Mouse (Mus musculus): ENCODE data around the gene Hoxa11.

The Hoxa11 gene

DNA sequence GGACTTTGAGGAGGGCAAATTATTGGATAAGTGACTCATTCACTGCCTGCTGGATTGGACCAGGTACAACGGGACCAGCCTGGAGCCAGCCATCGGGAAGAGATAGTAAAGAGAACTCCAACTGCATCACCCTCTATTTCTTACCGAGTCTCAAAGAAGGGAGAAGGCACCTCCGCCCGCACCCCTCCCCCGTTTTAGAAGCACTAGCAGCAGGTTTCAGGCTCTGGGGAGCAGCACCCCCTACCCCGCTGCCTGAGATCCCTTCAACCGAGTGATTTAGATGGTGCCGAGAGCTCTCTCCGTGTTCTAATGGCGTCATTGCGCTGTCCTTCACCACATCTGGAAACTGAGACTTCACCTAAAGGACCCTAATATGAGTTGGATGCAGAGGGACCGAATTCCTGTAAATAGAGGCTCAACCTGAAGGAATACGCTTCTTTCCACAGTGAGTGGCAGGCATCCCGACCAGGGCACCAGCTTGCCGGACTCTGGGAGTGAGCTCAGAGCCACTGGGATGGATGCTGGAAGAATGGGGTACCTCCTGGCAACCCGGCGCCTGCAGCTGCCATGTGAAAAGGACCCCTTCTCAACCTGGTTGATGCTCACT, 19.8 kb upstream of the Hoxa11 start:
- DNase-seq (ENCODE audit: low spot score), result no peak

DNA sequence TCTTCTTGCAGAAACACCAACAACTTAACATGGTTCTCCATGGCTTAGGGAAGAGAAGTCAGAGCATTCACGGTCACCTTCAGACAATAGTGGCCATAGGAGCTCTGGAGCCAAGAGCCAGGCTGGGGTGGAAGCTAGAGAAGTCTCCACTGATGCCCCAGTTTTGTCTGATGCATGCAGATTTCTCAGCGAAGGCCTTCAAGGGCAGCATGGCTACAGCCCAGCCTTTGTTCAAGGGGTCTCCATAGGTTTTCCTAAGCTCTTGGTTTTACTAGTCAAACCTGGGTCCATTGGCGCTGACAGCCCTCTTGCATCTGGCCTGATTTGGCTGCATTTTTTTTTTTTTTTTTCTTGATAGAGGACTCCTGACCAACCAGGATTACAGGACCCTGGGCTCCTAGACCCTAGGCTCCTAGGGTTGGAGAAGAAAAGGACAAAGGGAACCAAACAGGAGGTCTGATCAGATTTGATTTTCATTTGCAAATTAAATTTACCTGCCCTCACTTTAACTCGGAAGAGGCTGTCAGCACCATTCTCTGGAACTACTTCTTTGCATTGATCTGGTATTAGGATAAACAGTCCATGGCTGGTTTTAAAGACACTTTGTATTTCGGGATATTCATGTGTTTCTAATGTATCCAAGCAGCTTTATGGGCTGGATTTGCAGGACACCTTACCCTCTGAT, 18.6 kb upstream of the Hoxa11 start:
- no peak for DNase-seq (ENCODE audit: low spot score)

DNA sequence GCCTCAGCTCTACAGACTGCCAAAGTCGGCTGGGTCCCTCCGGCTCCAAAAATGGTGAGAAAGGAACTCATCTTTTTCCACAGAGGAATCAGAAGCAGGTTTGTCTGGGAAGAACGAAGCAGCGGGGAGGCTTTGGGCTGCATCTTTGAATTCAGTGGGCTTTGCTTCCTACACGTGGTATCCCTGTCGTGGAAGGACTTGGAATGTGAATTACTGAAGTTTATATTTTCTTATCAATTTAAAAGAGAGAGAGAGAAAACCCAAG, 17.6 kb upstream of the Hoxa11 start:
- DNase-seq (ENCODE audit: low spot score), result no peak

DNA sequence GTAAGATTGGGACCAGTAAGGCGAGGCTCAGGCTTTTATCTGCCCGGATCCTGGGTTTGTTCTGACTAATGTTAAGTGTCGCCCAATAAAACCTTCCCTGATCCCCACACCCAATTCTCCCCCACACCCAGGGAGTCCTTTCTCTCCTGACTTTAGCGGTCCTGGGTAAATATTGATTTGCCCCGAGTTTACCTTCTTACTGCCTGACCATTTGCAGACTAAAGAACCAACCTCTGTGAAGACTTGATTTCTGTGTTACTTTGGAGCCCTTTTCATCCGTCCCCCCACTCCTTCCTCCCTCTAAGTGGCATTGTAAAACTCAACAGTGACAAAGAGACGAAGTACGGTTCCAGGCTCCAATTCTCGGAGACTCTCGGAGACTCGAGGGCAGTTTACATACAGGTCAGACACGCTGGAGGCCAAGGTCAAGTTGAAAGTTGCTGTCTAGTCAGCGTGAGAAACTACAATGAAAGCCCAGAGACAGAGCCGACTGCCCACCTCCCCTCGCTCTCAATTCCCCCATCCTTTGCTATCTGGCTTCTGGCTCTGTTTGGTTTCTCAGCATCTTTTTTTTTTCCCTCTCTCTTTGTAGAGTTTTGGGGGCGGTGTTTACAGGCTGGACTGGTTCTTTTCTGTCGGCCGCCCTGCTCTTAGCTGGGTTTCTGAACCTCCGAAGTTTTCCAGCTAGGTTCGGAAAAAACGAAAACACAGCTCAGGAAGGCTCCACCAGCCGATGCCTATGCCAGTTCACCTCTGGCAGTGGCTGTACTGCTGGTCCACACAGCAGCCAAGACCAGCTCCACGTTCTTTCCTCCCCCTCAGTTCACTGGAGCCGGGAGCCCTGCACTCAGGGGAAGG, 17.1 kb upstream of the Hoxa11 start:
- peak; percentile 28 for DNase-seq (ENCODE audit: low spot score)

DNA sequence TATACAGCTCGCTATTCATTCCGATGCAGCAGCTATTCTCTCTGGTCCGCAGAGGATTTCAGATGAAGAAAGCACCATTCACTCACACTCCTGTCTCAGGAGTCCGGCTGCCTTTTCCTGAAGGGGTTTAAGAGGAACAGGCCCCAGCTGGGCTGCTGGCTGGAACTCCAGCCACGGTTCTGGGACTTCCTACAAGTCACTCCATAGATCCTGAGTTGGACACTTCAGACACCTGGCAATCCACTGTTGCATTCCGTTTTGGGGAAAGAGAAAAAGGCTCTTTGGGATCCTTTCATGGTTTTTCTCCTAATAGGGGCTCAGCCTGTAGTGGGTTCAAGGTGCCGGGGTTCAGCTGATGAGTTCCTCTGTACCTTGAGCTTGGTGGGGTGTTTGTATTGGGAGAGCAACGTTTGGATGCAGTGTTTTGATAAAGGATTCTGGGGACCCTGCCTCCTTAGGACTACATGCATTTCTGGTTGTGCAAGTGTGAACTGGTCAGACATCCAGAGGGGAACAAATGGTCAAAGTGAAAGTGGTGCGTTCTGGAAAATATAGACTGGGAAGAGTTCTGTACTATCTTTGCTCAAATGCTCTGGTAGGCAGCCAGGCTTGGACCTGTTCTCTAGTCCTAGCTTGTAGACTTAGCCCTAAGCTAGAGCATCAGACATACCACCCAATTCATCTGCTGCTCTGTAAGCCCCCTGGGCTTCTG, 16.3 kb upstream of the Hoxa11 start:
- DNase-seq (ENCODE audit: low spot score), result no peak

DNA sequence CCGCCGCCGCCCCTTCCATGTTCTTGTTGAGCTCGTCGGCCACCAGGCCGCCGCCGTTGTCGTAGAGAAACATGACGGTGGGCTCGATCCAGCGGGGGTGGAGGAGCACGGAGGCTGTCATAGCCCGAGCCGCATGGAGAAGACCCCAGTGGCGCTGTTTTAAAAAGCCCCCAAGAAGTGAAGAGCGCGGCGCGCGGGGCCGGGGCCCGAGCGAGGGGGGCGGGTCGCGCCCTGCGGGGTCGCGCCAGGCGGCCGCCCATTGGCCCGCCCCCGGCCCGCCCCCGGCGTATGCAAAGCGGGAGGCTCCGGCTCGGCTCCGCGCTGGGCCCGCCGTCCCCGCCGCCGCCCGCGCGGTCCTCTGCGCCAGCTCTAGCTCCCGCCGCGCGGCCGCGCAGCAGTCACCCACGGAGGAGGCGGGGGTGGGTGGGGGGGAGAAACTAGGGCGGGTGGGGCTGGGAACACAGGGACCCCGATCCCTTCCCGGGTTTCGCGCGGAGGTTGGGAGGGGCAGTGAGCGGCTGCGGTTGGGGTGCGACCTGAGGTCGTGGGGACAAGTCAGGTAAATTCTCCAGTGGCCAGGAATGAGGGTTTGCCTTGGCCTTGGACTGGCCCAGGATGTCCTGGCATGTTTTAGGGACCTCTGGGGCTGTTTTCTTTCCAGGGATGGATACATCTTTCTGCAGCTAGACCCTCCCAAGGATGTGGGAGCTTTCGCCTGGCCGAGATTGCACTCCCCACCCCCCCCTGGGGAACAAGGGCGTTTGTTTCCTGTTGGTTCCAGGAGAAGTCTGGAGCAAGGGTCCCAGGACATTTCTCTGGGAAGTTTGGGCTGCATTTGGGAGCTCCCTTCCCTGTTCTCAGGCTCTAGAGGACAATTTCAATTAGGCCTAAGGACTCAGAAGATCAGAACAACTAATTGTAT, 15.3 kb upstream of the Hoxa11 start, which contains the start of gene Hoxa13:
Hoxa13 (minus strand) TSS at position 227 of the 922 bp plus-strand sequence.
- DNase-seq (ENCODE audit: low spot score), result peak; percentile 66

DNA sequence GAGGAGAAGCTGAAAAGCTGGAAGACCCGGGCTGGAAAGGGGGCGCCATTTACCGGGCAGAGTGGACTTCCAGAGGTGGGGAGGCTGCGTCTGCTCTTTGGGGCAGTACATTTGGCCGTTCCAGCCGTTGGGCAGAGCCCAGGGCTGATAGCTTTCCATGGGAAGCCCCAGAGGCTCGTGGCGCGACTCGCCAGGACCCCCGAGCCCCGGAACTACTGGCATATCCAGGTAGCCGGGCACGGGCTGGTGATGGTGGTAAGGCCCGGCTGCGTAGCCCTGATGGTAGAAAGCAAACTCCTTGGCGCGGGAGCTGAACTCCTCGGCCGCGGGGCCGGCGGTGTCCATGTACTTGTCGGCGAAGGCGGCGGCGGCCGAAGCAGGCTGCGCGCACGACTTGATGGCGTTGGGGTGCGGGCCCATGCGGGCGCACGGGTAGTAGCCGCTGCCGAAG, 14.2 kb upstream of the Hoxa11 start:
- DNase-seq (ENCODE audit: low spot score), result peak; percentile 45

DNA sequence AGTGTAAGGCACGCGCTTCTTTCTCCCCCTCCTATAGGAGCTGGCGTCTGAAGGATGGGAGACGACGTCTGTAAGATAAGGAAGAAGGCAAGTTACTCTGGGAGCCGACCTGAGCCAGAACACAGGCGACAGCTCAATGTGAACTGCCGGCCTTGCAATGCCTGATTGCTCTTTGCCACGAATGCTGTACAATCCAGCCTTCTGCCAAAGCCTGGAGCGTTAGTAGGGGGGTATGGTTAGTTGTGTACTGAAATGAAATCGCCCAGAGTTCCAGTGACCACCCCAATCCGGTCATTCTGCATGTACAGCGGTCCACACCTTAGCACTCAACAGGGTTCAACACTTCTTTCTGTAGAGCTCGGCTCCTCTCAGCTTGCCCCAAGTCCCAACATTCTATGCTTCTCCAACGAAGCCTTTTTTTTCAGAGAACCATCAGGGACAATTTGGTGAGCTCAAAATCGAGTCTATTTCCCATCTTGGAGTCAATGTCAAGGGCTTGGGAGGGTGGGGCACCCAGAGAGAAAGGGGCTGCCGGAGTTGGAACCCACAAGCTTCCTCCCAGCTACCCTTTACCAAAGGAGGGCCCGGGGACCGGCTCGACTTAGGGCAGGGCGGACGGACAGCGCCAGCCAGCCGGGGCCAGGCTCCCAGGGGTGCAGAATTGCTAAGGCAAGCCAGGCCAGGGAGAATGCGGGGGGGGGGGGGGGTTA, 13.6 kb upstream of the Hoxa11 start:
- DNase-seq (ENCODE audit: low spot score), result peak; percentile 19

DNA sequence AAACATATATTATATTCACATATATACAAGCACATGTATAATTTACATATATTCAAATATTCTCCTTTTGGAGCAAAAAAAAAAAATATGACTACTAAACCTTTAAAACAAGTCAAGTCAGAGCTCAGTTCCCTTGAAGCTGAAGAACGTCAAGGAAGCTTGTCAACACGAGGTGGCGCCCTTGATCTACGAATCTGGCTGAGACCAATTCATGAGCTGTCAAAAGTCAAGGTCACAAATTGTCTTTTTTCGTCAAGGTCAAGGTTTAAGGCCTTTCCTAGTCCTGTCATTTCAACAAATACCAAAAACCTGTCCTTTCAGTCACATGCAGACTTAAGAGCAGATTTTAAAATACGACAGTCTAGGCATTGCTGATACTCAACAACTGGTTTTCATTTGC, 11.3 kb upstream of the Hoxa11 start:
- DNase-seq (ENCODE audit: low spot score), result peak; percentile 64

DNA sequence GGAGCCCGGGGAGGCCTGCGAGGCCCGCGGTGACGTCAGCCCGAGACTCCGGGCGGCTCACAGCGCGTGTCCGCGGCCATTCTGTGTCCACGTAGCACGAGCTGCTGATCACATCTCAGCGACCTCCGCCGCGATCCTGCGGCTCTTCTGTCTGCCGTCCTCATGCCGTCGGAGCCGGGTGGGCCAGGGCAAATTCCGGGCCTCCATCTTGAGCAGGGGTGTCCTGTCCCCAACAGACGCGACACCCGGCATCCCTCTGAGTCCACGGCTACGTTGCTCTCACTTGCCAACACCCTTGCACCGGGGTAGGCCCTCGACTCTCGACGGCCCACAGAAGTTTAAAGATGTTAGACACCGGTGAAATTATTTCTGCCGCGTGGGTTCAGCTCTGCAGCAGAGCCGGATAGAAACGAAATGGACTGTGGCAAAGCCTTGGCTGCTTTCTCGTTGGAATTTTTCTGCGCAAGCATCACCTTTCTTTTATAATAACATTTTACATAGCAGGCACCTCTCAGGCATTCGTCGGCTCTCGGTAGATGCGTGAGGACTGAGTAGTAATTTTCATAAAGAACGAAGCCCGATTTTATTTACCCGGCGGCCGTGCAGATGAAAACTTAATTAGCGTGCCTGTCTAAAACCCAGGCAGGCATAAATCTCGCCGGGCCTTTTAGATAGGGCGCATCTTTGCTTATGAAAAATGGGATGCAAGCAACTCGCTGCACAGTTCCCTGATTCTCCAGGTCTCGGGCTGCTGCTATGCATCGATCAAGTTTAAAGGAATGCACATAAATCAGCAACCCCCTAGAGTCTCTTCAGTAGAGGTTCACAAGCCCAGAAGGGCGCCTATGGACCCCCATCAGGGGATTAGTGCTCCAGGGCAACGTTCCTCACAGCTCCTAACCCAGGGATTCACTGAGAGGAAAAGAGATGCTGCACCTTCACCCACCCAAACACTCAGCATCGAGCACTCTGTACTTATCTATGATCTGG, 8.2 kb upstream of the Hoxa11 start:
- peak; percentile 33 for DNase-seq (ENCODE audit: low spot score)

DNA sequence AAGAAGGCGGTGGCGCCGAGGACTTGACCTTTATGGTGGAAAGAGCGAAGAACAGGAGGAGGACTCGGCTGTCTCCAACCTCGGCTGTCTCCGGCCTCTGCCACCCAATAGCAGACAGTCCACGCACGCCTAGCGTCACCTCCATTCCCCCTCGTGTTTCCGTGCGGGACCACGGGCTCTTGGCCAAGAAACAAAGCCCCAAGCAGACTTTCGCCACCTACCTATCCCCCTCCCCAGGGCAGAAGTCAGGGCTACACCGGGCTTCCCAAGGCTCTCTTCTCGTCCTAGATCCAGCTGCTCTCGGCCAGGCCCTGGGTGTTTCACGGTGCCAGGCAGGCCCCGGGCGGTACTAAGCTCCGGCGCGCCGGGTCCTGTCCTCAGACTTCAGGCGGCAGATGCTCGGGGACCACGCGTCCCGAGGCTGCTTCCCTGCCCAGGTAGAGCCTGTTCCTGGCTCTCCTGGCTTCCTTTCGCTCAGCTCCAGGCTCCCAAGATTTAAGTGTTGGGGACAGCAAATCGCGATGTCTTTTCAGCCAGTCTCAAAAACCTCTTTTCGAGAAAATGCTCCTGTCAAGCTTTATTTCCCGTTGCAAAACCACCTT, 7.3 kb upstream of the Hoxa11 start:
- peak; percentile 21 for DNase-seq (ENCODE audit: low spot score)

DNA sequence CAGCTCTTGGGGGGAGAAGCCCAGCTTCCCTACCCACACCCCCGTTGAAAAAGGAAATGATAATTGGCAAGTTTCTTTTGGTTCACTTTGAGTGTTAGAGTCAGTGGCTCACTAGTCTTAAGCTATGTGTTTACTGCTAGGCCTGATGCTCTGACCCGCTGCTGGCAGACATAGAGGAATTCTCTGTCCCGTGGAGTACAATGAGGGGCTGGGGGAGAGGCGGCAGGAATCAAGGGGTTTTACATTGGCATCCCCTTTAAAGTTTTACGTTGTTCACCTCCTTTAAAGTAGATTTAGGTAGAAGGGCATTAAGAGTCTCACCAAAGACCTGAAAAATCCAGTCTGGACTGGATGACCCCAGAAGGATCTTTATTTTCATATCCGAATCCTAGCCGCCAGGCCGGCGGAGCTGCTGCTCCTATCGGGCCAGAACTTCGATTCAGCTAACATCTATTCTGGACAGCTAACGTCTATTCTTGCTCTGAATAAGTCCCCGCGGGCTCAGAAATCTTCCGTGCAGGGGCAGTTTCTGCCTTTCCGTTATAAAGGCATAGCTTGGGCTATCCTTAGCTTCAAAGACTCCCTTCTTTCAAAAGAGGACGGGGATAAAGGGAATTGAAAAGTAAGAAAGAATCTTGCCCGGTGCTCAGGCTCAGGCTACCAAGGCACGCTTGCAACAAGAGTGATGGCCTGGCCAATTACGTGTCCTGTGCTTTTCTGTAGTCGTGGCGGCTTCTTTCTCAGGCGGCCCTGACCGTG, 6.6 kb upstream of the Hoxa11 start:
- DNase-seq (ENCODE audit: low spot score), result no peak

DNA sequence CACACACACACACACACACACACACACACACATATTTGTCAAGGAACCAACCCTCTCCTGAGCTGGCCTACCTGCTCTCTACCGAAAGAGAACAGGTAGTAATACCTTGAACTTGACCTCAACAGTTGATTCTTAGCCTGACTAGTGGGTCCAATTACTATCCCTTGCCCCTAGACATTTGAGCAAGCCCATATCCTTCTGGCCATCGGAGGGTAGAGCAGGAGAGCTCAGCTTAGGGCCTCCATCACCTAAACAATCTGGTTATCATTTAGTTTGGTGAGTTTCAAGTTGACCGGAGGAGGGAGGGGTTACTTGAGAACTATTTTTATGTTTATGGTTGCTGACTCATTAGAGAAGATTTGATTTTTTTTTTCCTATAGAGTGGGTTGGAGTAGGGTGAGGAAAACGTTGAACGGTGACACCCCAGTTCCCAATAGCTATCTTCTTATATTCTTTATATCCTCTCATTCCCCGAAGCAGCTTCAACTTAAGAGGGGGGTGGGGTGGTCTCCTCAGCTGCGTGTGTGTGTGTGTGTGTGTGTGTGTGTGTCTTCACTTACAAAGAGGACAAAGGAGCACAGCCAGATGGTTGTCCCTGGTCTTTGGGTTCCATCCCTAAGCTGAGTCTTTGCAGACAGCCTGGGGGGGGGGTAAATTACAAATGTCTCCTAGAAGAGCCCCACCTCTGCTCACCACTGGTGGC, 5.7 kb upstream of the Hoxa11 start:
- DNase-seq (ENCODE audit: low spot score), result no peak

DNA sequence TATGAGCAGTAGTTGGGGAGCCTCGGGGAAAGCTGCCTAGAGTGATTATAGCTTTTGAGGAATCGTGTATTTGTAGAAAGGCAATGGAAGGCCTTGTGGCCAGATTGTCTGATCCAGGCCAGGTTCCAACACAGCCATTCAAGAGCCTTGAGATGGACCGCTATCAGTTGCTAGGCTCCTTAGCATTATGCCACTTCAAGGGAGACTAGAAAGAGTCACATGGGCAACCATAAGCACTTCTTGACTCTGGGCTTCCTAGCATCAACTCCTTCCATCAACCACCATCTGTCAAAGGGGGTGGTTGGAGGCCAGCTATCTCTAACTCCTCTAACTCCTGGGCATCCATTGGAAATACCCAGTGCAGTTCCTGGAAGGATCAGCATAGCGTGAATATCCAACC, 4.2 kb upstream of the Hoxa11 start:
- no peak for DNase-seq (ENCODE audit: low spot score)

DNA sequence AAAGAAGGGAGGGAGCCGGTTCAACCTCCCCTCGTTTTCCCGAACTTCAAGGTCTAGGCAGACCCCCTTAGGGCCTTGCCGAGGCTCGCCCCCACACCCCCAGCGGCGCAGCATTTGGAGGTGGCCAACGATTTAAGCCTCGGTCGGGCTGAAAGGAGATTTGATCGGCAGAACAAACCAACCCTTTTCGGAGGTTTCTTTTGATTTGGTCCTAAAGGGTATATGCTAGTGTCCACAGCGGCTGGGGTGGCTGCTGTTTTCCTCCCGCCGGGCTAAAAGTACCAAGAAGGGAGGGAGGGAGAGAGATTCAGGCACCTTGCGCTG, 3.8 kb upstream of the Hoxa11 start:
- no peak for DNase-seq (ENCODE audit: low spot score)

DNA sequence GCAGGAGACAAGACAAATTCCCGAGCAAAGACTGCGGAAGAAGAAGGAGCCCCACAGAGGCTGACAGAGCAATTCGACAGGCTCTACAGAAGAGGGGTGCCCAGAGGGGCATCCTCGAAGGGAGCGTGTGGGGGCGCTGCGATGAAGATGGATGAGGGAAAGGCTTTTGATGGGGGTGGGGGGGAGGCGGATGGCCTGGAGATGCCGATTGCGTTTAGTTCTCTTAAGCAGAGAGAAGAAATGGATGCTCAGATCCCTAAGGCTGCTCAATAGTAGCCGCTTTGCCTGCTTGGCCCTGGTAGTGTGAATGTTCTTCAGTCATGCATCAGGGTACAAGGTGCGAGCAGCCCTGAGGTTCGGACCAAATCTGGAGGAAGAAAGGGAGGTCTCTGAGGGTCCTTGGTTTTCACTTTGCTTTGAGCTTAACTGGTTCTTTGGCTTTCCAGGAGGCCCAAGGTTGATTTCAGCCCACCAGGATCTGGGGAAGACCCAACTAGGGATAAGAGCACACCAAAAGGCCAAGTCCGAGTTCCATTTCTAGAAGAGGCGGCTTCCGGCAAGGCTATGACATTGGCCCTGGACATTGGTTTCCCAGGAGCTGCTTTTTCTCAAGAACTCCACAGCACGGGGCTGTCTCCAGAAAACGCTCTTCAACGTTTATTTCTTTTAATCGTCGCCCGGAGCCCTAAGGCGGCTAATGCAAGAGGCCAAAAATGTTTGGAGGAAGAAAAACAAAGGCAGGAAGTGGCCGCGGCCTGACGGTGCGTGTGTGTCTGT, 3.2 kb upstream of the Hoxa11 start:
- DNase-seq (ENCODE audit: low spot score), result no peak
